In genomic region chrX:157612894-157613293, GRCm38 (mm10) we compare ENCODE assay signal across 8 mouse cellular contexts. TPM values are rescaled to one million over a fixed set of nuclear protein-coding genes. Genes with fewer than 3 reads are reported as not detected.
DNase-seq lines count a peak whose midpoint lies in the region; ATAC-seq lines count a peak whose summit lies in the region.

No protein-coding gene starts in this region.

- ATAC-seq in kidney, embryonic 16.5 days (ENCODE audit: low FRiP score, low TSS enrichment): peak; percentile 63
- no peak for ATAC-seq in forebrain, embryonic 13.5 days
- 0 out of 2 replicates have a peak, but pooled peaks have one; percentile 40 for ATAC-seq in limb, embryonic 13.5 days (ENCODE audit: low FRiP score, low read depth)

- H3K27ac ChIP-seq in kidney, embryonic 16.5 days (ENCODE audit: low read length): no peak overlapping the region
- H3K27ac ChIP-seq in forebrain, embryonic 13.5 days: no peak overlapping the region
- H3K27ac ChIP-seq in limb, embryonic 13.5 days: no peak overlapping the region

- H3K4me3 ChIP-seq in kidney, embryonic 16.5 days (ENCODE audit: low read length): peak overlapping the region; percentile 5; the same call in 1 of the 2 replicates
- H3K4me3 ChIP-seq in forebrain, embryonic 13.5 days: no peak overlapping the region
- H3K4me3 ChIP-seq in limb, embryonic 13.5 days: peak overlapping the region; percentile 2; the same call in 1 of the 2 replicates

- H3K4me2 ChIP-seq in kidney, embryonic 16.5 days (replicated peaks; ENCODE audit: low read depth, low read length): peak overlapping the region; percentile 52
- H3K4me2 ChIP-seq in forebrain, embryonic 13.5 days: peak overlapping the region; percentile 41
- H3K4me2 ChIP-seq in limb, embryonic 13.5 days (replicated peaks): peak overlapping the region; percentile 56

- no peak overlapping the region; the same call in 1 of the 2 replicates for H3K9ac ChIP-seq in kidney, embryonic 16.5 days (replicated peaks; ENCODE audit: low read length)
- no peak overlapping the region for H3K9ac ChIP-seq in forebrain, embryonic 13.5 days
- no peak overlapping the region for H3K9ac ChIP-seq in limb, embryonic 13.5 days

- no peaks in the 10 kb centered on the region for H3K27me3 ChIP-seq in kidney, embryonic 16.5 days (ENCODE audit: insufficient read depth, low read length)
- H3K27me3 ChIP-seq in forebrain, embryonic 13.5 days: no peaks in the 10 kb centered on the region
- H3K27me3 ChIP-seq in limb, embryonic 13.5 days: no peaks in the 10 kb centered on the region; the same call in 1 of the 2 replicates

- H3K9me3 ChIP-seq in kidney, embryonic 16.5 days (ENCODE audit: low read length): no peaks in the 10 kb centered on the region
- H3K9me3 ChIP-seq in forebrain, embryonic 13.5 days (replicated peaks): no peaks in the 10 kb centered on the region
- H3K9me3 ChIP-seq in limb, embryonic 13.5 days: no peaks in the 10 kb centered on the region

- no peak for DNase-seq in kidney, adult 11 months
- DNase-seq in adrenal gland, postnatal 14 days: peak; percentile 6
- peak; percentile 16 for DNase-seq in right cerebral cortex, postnatal 14 days
- DNase-seq in thymus, postnatal 25 days: no peak
- DNase-seq in urinary bladder, adult 2 months (ENCODE audit: low spot score): no peak

- WGBS in kidney, embryonic 16.5 days: 34% methylated on average over 30 of the region's 32 CpGs
- WGBS in forebrain, embryonic 13.5 days: 22% methylated on average over 32 of the region's 32 CpGs
- 24% methylated on average over 32 of the region's 32 CpGs for WGBS in limb, embryonic 13.5 days

- H3K4me1 ChIP-seq in kidney, embryonic 16.5 days (ENCODE audit: insufficient read depth, low read length): no peaks in the 10 kb centered on the region
- H3K4me1 ChIP-seq in forebrain, embryonic 13.5 days: no peaks in the 10 kb centered on the region
- H3K4me1 ChIP-seq in limb, embryonic 13.5 days: peaks cover 3% of the 10 kb centered on the region; the same call in 1 of the 2 replicates

- no peaks in the 10 kb centered on the region for H3K36me3 ChIP-seq in kidney, embryonic 16.5 days (ENCODE audit: insufficient read depth, low read length)
- H3K36me3 ChIP-seq in forebrain, embryonic 13.5 days (ENCODE audit: poor library complexity, severe bottlenecking): no peaks in the 10 kb centered on the region
- no peaks in the 10 kb centered on the region for H3K36me3 ChIP-seq in limb, embryonic 13.5 days

RNA-seq across cellular contexts. Expression of gene Mbtps2, which starts 14.4 kb away (rescaled TPM):
- polyA plus RNA-seq in kidney, embryonic 16.5 days (2015; fragmentation: Nextera tagmentation; extraction: Ambion mirVana): 21.2 and 24.9 TPM in 2 replicates
- total RNA-seq in adrenal gland, postnatal 14 days (2021): 22.2 and 23.4 TPM in 2 replicates
- polyA plus RNA-seq in forebrain, embryonic 13.5 days (2015; fragmentation: Nextera tagmentation; extraction: Ambion mirVana): 26.1 and 26.7 TPM in 2 replicates
- polyA plus RNA-seq in limb, embryonic 13.5 days (2015; fragmentation: Nextera tagmentation; extraction: Ambion mirVana): 23.9 and 25.7 TPM in 2 replicates
- 14.5 and 15.8 TPM in 2 replicates for polyA plus RNA-seq in urinary bladder, adult 2 months (2012; rRNA removed)

RNA-seq across cellular contexts. Expression of gene Yy2, which starts 44.1 kb away (rescaled TPM):
- 4.0 and 5.1 TPM in 2 replicates for polyA plus RNA-seq in kidney, embryonic 16.5 days (2015; fragmentation: Nextera tagmentation; extraction: Ambion mirVana)
- 0.11 and 1.3 TPM in 2 replicates for total RNA-seq in adrenal gland, postnatal 14 days (2021)
- polyA plus RNA-seq in forebrain, embryonic 13.5 days (2015; fragmentation: Nextera tagmentation; extraction: Ambion mirVana): 4.1 and 6.1 TPM in 2 replicates
- 4.6 and 5.3 TPM in 2 replicates for polyA plus RNA-seq in limb, embryonic 13.5 days (2015; fragmentation: Nextera tagmentation; extraction: Ambion mirVana)
- polyA plus RNA-seq in urinary bladder, adult 2 months (2012; rRNA removed): 1.3 and 1.6 TPM in 2 replicates

Comparison
In these comparisons a context has a peak if more than half of its experiments do, and no peak if none do; other contexts are left out.
1. DNase-seq: peak in adrenal gland, postnatal 14 days (single experiment) and right cerebral cortex, postnatal 14 days (single experiment); none in kidney, adult 11 months (single experiment), thymus, postnatal 25 days (single experiment) and urinary bladder, adult 2 months (single experiment).
2. Peak in every context shown above with its lines, with median percentiles within 50 percentile points of each other: H3K4me2 ChIP-seq.